Mouse (Mus musculus) Patski (cell line): ENCODE measurements around the gene Zc3hav1. TPM values are rescaled to one million over a fixed set of nuclear protein-coding genes. Genes with fewer than 3 reads are reported as not detected.

Experiments
- ATAC-seq: fragments of 100-300 bp; one replicate; pipeline ENCODE4 v1.8.0; 2021
- CTCF ChIA-PET: fragments of 350-600 bp; sonication (Branson Sonifier 250); formaldehyde crosslinking; loops from one replicate; lab custom pipeline; 2022; ENCODE audit warnings: inconsistent platforms; lab: Charles Lee
- POLR2A ChIA-PET: fragments of 350-600 bp; sonication (Branson Sonifier 250); formaldehyde crosslinking; loops from one replicate; lab custom pipeline; 2022; ENCODE audit warnings: antibody characterized with exemption, inconsistent platforms; lab: Charles Lee
- DNase-seq: peaks from one replicate; pipeline ENCODE4 v3.0.0-alpha.2; 2011; ENCODE audit warnings: low read depth, low spot score
- H3K27me3 ChIP-seq: fragments of 371-371 bp; one replicate; pipeline ENCODE4 v1.5.1; 2021
- CTCF ChIP-seq: fragments of 100-300 bp; IDR thresholded peaks from one replicate; pipeline ENCODE4 v1.5.1; 2021
- in situ Hi-C: fragments of 300-500 bp; cut with MboI; formaldehyde crosslinking; loops from 3 replicates; pipeline ENCODE4 v1.11.1; 2018; ENCODE audit warnings: low pct_unique_long_range_greater_than_20kb, mixed read lengths
- polyA plus RNA-seq: library from polyadenylated mRNA; unstranded; gene quantifications from one replicate; pipeline ENCODE4 v1.2.3, GENCODE M21; 2021

The Zc3hav1 gene
- polyA plus RNA-seq, 1 experiment from 2014 or later, result 32.7 TPM

GRCm38 (mm10) chr6:38337951-38338350 lies 16.5 kb downstream of the Zc3hav1 start:
- no peak for TF ChIP-seq CTCF
- ATAC-seq, result no peak
- CTCF ChIA-PET, result no interaction called here
- in situ Hi-C loops, result no loop called here
- DNase-seq, result no peak
- no peaks in the 10 kb centered on the region for H3K27me3 ChIP-seq
- POLR2A ChIA-PET, result no interaction called here

DNA sequence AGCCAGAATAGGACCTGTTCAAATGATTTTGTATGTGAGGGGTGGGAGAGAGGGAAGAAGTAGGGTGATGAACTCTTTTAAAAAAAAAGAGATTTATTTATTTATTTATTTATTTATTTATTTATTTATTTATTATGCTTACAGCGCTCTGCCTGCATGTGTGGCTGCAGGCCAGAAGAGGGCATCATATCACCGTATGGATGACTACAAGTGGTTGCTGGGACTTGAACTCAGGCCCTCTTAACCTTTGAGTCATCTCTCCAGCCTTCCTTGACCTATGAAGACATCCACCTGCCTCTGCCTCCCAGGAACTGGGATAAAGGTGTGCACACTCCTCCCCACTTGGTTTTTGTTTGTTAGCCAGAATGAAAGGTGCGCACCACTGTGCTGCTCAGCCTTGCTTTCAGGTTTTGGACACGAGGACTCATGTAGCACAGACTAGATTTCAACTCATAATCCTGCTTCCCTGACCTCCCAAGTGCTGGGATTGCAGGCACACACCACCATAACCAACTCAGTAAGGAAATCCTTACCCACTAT lies 17.2 kb downstream of the Zc3hav1 start:
- CTCF ChIA-PET, result no interaction called here
- no peak for ATAC-seq
- POLR2A ChIA-PET, result no interaction called here
- H3K27me3 ChIP-seq, result no peaks in the 10 kb centered on the region
- DNase-seq, result no peak
- no peak for TF ChIP-seq CTCF
- in situ Hi-C loops, result no loop called here

- ChIA-PET POLR2A (no interaction called here), CTCF (no interaction called here)
- DNase-seq (no peak), ATAC-seq (no peak)
- TF ChIP-seq CTCF, result no peak
- in situ Hi-C loops, result no loop called here
- H3K27me3 ChIP-seq, result no peaks in the 10 kb centered on the region
Observed at GRCm38 (mm10) chr6:38335264-38335663, 19.1 kb downstream of the Zc3hav1 start.

DNA sequence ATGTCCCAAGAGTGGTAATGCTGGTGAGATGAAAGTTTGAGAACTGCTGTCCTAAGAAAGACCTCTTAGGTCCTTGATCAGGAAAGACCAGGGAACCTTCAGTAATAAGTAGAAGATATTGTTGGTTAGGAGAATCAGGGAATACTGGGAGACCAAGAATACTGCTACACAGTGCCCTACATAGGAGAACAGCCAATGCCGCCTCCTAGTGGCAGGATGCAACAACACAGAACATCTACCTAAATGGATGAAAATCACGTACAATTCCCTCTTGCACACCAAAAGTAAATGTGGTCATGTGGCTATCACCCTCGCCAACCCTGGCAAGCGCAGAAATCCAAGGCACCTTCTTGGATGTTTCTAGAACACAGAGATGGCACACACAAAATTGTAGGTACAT lies 27.8 kb downstream of the Zc3hav1 start:
- DNase-seq, result no peak
- in situ Hi-C loops, result no loop called here
- CTCF ChIA-PET, result interaction anchor here (0.9 to 1.5 kb wide), 3 partner anchors 11 to 15 kb away, joined by 3 to 4 read pairs (median 4); no protein-coding TSS in a partner anchor
- peak; percentile 71 for TF ChIP-seq CTCF
- no peaks in the 10 kb centered on the region for H3K27me3 ChIP-seq
- POLR2A ChIA-PET, result no interaction called here
- no peak for ATAC-seq

GRCm38 (mm10) chr6:38320621-38321020 lies 33.8 kb downstream of the Zc3hav1 start:
- ChIA-PET CTCF (no interaction called here), POLR2A (no interaction called here)
- no peak for ATAC-seq
- in situ Hi-C loops, result loop anchor here (25.0 kb wide), 1 partner anchor 158 kb away; no protein-coding TSS in a partner anchor
- H3K27me3 ChIP-seq, result no peaks in the 10 kb centered on the region
- DNase-seq, result no peak
- no peak for TF ChIP-seq CTCF

- TF ChIP-seq CTCF, result no peak
- DNase-seq, result no peak
- ATAC-seq, result no peak
- H3K27me3 ChIP-seq, result no peaks in the 10 kb centered on the region
- ChIA-PET CTCF (interaction anchor here (1.4 kb wide), 1 partner anchor 10 kb away, joined by 3 read pairs; no protein-coding TSS in a partner anchor), POLR2A (no interaction called here)
- in situ Hi-C loops, result loop anchor here (25.0 kb wide), 1 partner anchor 154 kb away; no protein-coding TSS in a partner anchor
Observed at GRCm38 (mm10) chr6:38316050-38316449, 38.4 kb downstream of the Zc3hav1 start.

- POLR2A ChIA-PET, result interaction anchor here (1.2 kb wide), 1 partner anchor 12 kb away, joined by 5 read pairs; no protein-coding TSS in a partner anchor
- no peak for TF ChIP-seq CTCF
- CTCF ChIA-PET, result no interaction called here
- ATAC-seq (no peak), DNase-seq (no peak)
- in situ Hi-C loops, result loop anchor here (25.0 kb wide), 1 partner anchor 147 kb away; no protein-coding TSS in a partner anchor
- no peaks in the 10 kb centered on the region for H3K27me3 ChIP-seq
Observed at GRCm38 (mm10) chr6:38309741-38310140, 44.7 kb downstream of the Zc3hav1 start.

- in situ Hi-C loops, result loop anchor here (25.0 kb wide), 1 partner anchor 143 kb away; no protein-coding TSS in a partner anchor
- ChIA-PET POLR2A (no interaction called here), CTCF (interaction anchor here (1.6 to 1.7 kb wide), 2 partner anchors 11 to 150 kb away, joined by 4 read pairs; no protein-coding TSS in a partner anchor)
- DNase-seq (no peak), ATAC-seq (no peak)
- TF ChIP-seq CTCF, result peak; percentile 47
- H3K27me3 ChIP-seq, result no peaks in the 10 kb centered on the region
Observed at GRCm38 (mm10) chr6:38304981-38305380, 49.4 kb downstream of the Zc3hav1 start.

DNA sequence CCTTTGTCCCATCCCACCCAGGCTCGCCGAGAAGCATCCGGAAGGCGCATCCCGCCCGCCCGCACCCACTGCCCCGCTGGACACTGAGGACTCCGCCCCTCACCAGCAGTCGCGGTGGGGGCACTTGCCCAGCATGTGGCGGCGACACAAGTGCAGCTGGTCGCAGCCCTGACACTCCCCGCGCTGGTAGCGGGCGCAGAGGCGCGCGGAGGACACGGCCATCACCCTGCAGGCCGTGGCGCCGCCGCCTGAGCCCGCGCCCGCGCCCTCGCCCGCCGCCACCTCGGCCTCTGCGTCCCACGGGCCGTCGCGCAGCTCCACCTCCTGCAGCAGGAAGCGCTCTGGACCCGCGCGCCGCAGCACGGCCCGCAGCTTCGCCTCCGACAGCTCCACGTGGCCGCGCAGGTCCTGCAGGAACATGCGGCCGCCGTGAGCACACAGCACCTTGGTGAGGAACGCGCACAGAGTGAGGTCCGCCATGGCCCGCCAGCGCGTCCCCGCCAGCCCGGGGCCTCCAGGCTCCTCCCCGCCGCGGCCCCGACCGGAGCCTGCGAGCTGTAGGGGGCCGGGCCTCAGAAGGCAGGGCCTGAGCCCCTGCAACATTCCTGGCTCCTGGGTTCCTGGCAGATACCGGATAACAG lies 55.5 kb downstream of the Zc3hav1 start, which contains the start of gene Zc3hav1l:
TSS of gene Zc3hav1l (minus strand) at position 499 of the 641 bp plus-strand sequence.
- ChIA-PET CTCF (no interaction called here), POLR2A (interaction anchor here (0.6 to 1.2 kb wide), 5 partner anchors 8 to 172 kb away, joined by 3 read pairs; no protein-coding TSS in a partner anchor)
- in situ Hi-C loops, result no loop called here
- no peak for DNase-seq
- ATAC-seq, result peak; percentile 96
- no peaks in the 10 kb centered on the region for H3K27me3 ChIP-seq
- TF ChIP-seq CTCF, result no peak

DNA sequence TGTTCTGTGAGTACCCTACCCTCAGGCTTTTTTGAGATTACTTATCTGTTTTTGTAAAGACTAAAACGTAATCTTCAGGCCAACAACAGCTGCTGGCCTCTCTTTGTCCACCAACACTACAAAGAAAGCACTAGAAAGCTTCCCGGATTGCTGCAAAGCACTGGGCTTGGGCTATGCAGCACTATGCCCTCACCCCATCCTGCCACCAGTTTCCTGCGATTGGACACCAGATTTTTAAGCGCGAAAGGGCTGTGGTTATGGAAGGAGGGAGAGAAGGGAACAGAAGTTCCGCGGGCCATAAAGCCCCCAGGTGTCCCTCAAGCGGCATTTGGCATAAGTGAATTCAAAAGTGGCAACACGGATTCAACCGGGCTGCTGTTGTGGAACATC lies 56.2 kb downstream of the Zc3hav1 start:
- DNase-seq (no peak), ATAC-seq (no peak)
- ChIA-PET POLR2A (interaction anchor here (1.1 kb wide), 1 partner anchor 45 kb away, joined by 3 read pairs; no protein-coding TSS in a partner anchor), CTCF (no interaction called here)
- H3K27me3 ChIP-seq, result no peaks in the 10 kb centered on the region
- in situ Hi-C loops, result no loop called here
- no peak for TF ChIP-seq CTCF
